Mouse (Mus musculus): Measurements from ENCODE around the gene Ube2o. TPM values are rescaled to one million over a fixed set of nuclear protein-coding genes. Genes with fewer than 3 reads are reported as not detected.

Ube2o gene
- total and polyA plus RNA-seq, 2 experiments from 2014 or later: 31.3 to 112 TPM

- no peak for TF ChIP-seq CTCF (IDR thresholded peaks at IDR 0.05; ENCODE audit: low read depth)
- no peaks in the 10 kb centered on the region for H3K36me3 ChIP-seq (ENCODE audit: insufficient read depth, low read length)
- 87% methylated on average over 6 of the region's 6 CpGs for WGBS
These were observed 4.4 kb upstream of the Ube2o start for GRCm38 (mm10) chr11:116585682-116586081.

GRCm38 (mm10) chr11:116580711-116581375 is 404 bp downstream of the Ube2o start:
- DNase-seq (ENCODE audit: low spot score): peak; percentile 65
- no peak for TF ChIP-seq CTCF (IDR thresholded peaks at IDR 0.05; ENCODE audit: low read depth)
- H3K4me1 ChIP-seq (ENCODE audit: insufficient read depth, low read length): peaks cover 15% of the 10 kb centered on the region
- no peaks in the 10 kb centered on the region for H3K9me3 ChIP-seq (ENCODE audit: low read length)
- peak overlapping the region; percentile 92 for H3K27ac ChIP-seq
- 1% methylated on average over 83 of the region's 91 CpGs for WGBS
- ATAC-seq: peak; percentile 64
- peak overlapping the region; percentile 97 for H3K9ac ChIP-seq (replicated peaks; ENCODE audit: low read length)
- no peaks in the 10 kb centered on the region for H3K27me3 ChIP-seq (ENCODE audit: insufficient read depth, low read length)
- H3K36me3 ChIP-seq (ENCODE audit: insufficient read depth, low read length): no peaks in the 10 kb centered on the region
- H3K4me2 ChIP-seq (ENCODE audit: low read depth, low read length): peak overlapping the region; percentile 60
- peak overlapping the region; percentile 85 for H3K4me3 ChIP-seq (ENCODE audit: low read length)

More at GRCm38 (mm10) chr11:116585682-116586081, 4.4 kb upstream of the Ube2o start:
- Histone ChIP-seq H3K9ac (replicated peaks; ENCODE audit: low read length) (no peak overlapping the region), H3K4me2 (ENCODE audit: low read depth, low read length) (no peak overlapping the region), H3K4me3 (ENCODE audit: low read length) (no peak overlapping the region), H3K27ac (no peak overlapping the region), H3K4me1 (ENCODE audit: insufficient read depth, low read length) (no peaks in the 10 kb centered on the region), H3K27me3 (ENCODE audit: insufficient read depth, low read length) (no peaks in the 10 kb centered on the region), H3K9me3 (ENCODE audit: low read length) (no peaks in the 10 kb centered on the region)
- DNase-seq (ENCODE audit: low spot score) (no peak), ATAC-seq (no peak)

- no peaks in the 10 kb centered on the region for H3K36me3 ChIP-seq (ENCODE audit: insufficient read depth, low read length)
- peak overlapping the region; percentile 85 for H3K4me3 ChIP-seq (ENCODE audit: low read length)
- peak overlapping the region; percentile 92 for H3K27ac ChIP-seq
- DNase-seq (ENCODE audit: low spot score) (peak; percentile 18), ATAC-seq (0 out of 2 replicates have a peak, but pooled peaks have one; percentile 8)
- H3K4me2 ChIP-seq (ENCODE audit: low read depth, low read length): peak overlapping the region; percentile 60
- no peaks in the 10 kb centered on the region for H3K27me3 ChIP-seq (ENCODE audit: insufficient read depth, low read length)
- no peaks in the 10 kb centered on the region for H3K9me3 ChIP-seq (ENCODE audit: low read length)
- H3K9ac ChIP-seq (replicated peaks; ENCODE audit: low read length): peak overlapping the region; percentile 97
- WGBS: 17% methylated on average over 10 of the region's 10 CpGs
- TF ChIP-seq CTCF (IDR thresholded peaks at IDR 0.05; ENCODE audit: low read depth): no peak
- H3K4me1 ChIP-seq (ENCODE audit: insufficient read depth, low read length): peaks cover 18% of the 10 kb centered on the region
These were observed 1.1 kb downstream of the Ube2o start for GRCm38 (mm10) chr11:116580031-116580652.

- Histone ChIP-seq H3K4me3 (ENCODE audit: low read length) (0 out of 2 replicates have a peak overlapping the region, but pooled peaks have one; percentile 85), H3K36me3 (ENCODE audit: insufficient read depth, low read length) (no peaks in the 10 kb centered on the region), H3K27ac (no peak overlapping the region), H3K4me2 (ENCODE audit: low read depth, low read length) (peak overlapping the region; percentile 60; the same call in 1 of the 2 replicates), H3K9me3 (ENCODE audit: low read length) (no peaks in the 10 kb centered on the region), H3K4me1 (ENCODE audit: insufficient read depth, low read length) (peaks cover 25% of the 10 kb centered on the region), H3K9ac (replicated peaks; ENCODE audit: low read length) (no peak overlapping the region), H3K27me3 (ENCODE audit: insufficient read depth, low read length) (no peaks in the 10 kb centered on the region)
- ATAC-seq (no peak), DNase-seq (ENCODE audit: low spot score) (peak; percentile 30)
- TF ChIP-seq CTCF (IDR thresholded peaks at IDR 0.05; ENCODE audit: low read depth): no peak
- whole genome bisulfite sequencing: 85% methylated on average over 3 of the region's 3 CpGs
These were observed 2.0 kb downstream of the Ube2o start for GRCm38 (mm10) chr11:116579280-116579679.

- Histone ChIP-seq H3K4me3 (ENCODE audit: low read length) (no peak overlapping the region), H3K27me3 (ENCODE audit: insufficient read depth, low read length) (no peaks in the 10 kb centered on the region), H3K27ac (no peak overlapping the region), H3K9ac (replicated peaks; ENCODE audit: low read length) (no peak overlapping the region), H3K4me2 (ENCODE audit: low read depth, low read length) (no peak overlapping the region), H3K4me1 (ENCODE audit: insufficient read depth, low read length) (peaks cover 36% of the 10 kb centered on the region), H3K36me3 (ENCODE audit: insufficient read depth, low read length) (no peaks in the 10 kb centered on the region), H3K9me3 (ENCODE audit: low read length) (no peaks in the 10 kb centered on the region)
- no peak for TF ChIP-seq CTCF (IDR thresholded peaks at IDR 0.05; ENCODE audit: low read depth)
- no peak for DNase-seq (ENCODE audit: low spot score)
- 71% methylated on average over 2 of the region's 2 CpGs for WGBS
- no peak for ATAC-seq
These were observed 5.9 kb downstream of the Ube2o start for GRCm38 (mm10) chr11:116575396-116575795.

- TF ChIP-seq CTCF (IDR thresholded peaks at IDR 0.05; ENCODE audit: low read depth): no peak
- DNase-seq (ENCODE audit: low spot score) (no peak), ATAC-seq (no peak)
- Histone ChIP-seq H3K36me3 (ENCODE audit: insufficient read depth, low read length) (no peaks in the 10 kb centered on the region), H3K27ac (no peak overlapping the region), H3K9ac (replicated peaks; ENCODE audit: low read length) (no peak overlapping the region), H3K4me2 (ENCODE audit: low read depth, low read length) (no peak overlapping the region), H3K9me3 (ENCODE audit: low read length) (no peaks in the 10 kb centered on the region), H3K4me1 (ENCODE audit: insufficient read depth, low read length) (peaks cover 36% of the 10 kb centered on the region), H3K4me3 (ENCODE audit: low read length) (no peak overlapping the region), H3K27me3 (ENCODE audit: insufficient read depth, low read length) (no peaks in the 10 kb centered on the region)
- 57% methylated on average over 6 of the region's 6 CpGs for WGBS
These were observed 6.3 kb downstream of the Ube2o start for GRCm38 (mm10) chr11:116574982-116575381.

- no peak overlapping the region for H3K4me2 ChIP-seq (ENCODE audit: low read depth, low read length)
- H3K36me3 ChIP-seq (ENCODE audit: insufficient read depth, low read length): no peaks in the 10 kb centered on the region
- no peaks in the 10 kb centered on the region for H3K9me3 ChIP-seq (ENCODE audit: low read length)
- DNase-seq (ENCODE audit: low spot score) (peak; percentile 19), ATAC-seq (no peak)
- no peak overlapping the region for H3K27ac ChIP-seq
- H3K9ac ChIP-seq (replicated peaks; ENCODE audit: low read length): no peak overlapping the region
- TF ChIP-seq CTCF (IDR thresholded peaks at IDR 0.05; ENCODE audit: low read depth): no peak
- no peaks in the 10 kb centered on the region for H3K27me3 ChIP-seq (ENCODE audit: insufficient read depth, low read length)
- H3K4me1 ChIP-seq (ENCODE audit: insufficient read depth, low read length): peaks cover 36% of the 10 kb centered on the region
- 47% methylated on average over 6 of the region's 6 CpGs for WGBS
- no peak overlapping the region for H3K4me3 ChIP-seq (ENCODE audit: low read length)
These were observed 6.8 kb downstream of the Ube2o start for GRCm38 (mm10) chr11:116574486-116574885.
